Mouse (Mus musculus): ENCODE measurements around the gene Wwox.

Wwox gene

GRCm38 (mm10) chr8:115046496-115046895 lies 607.0 kb downstream of the Wwox start:
- DNase-seq = peak; percentile 91

GRCm38 (mm10) chr8:115058193-115058835 lies 618.9 kb downstream of the Wwox start:
- DNase-seq = no peak

- no peak for DNase-seq
These were observed 624.2 kb downstream of the Wwox start for GRCm38 (mm10) chr8:115063623-115064022.

GRCm38 (mm10) chr8:115064691-115065090 lies 625.2 kb downstream of the Wwox start:
- DNase-seq = no peak

- DNase-seq = no peak
These were observed 625.9 kb downstream of the Wwox start for GRCm38 (mm10) chr8:115065386-115065785.

GRCm38 (mm10) chr8:115066550-115067058 lies 627.1 kb downstream of the Wwox start:
- DNase-seq = no peak

GRCm38 (mm10) chr8:115068723-115069122 lies 629.3 kb downstream of the Wwox start:
- DNase-seq = no peak

- no peak for DNase-seq
These were observed 630.8 kb downstream of the Wwox start for GRCm38 (mm10) chr8:115070225-115070624.

- no peak for DNase-seq
These were observed 631.8 kb downstream of the Wwox start for GRCm38 (mm10) chr8:115071231-115071630.

GRCm38 (mm10) chr8:115078296-115078695 lies 638.8 kb downstream of the Wwox start:
- DNase-seq = no peak

- DNase-seq = no peak
These were observed 642.1 kb downstream of the Wwox start for GRCm38 (mm10) chr8:115081302-115082207.

GRCm38 (mm10) chr8:115088162-115088561 lies 648.7 kb downstream of the Wwox start:
- no peak for DNase-seq

- DNase-seq = peak; percentile 78
These were observed 650.3 kb downstream of the Wwox start for GRCm38 (mm10) chr8:115089744-115090143.

GRCm38 (mm10) chr8:115090202-115090601 lies 650.7 kb downstream of the Wwox start:
- no peak for DNase-seq

- peak; percentile 54 for DNase-seq
These were observed 656.1 kb downstream of the Wwox start for GRCm38 (mm10) chr8:115095548-115095947.

- DNase-seq = no peak
These were observed 658.6 kb downstream of the Wwox start for GRCm38 (mm10) chr8:115097988-115098562.

GRCm38 (mm10) chr8:115109309-115109708 lies 669.9 kb downstream of the Wwox start:
- no peak for DNase-seq

GRCm38 (mm10) chr8:115110423-115110822 lies 671.0 kb downstream of the Wwox start:
- no peak for DNase-seq

- DNase-seq = no peak
These were observed 672.6 kb downstream of the Wwox start for GRCm38 (mm10) chr8:115112062-115112461.

GRCm38 (mm10) chr8:115114498-115114897 lies 675.0 kb downstream of the Wwox start:
- peak; percentile 32 for DNase-seq

- DNase-seq = no peak
These were observed 686.6 kb downstream of the Wwox start for GRCm38 (mm10) chr8:115126081-115126480.

- no peak for DNase-seq
These were observed 687.2 kb downstream of the Wwox start for GRCm38 (mm10) chr8:115126674-115127073.

GRCm38 (mm10) chr8:115129307-115129706 lies 689.9 kb downstream of the Wwox start:
- DNase-seq = no peak

GRCm38 (mm10) chr8:115133119-115133518 lies 693.7 kb downstream of the Wwox start:
- DNase-seq = no peak
